Mouse (Mus musculus): ENCODE measurements around the gene Rfxank.

GRCm38 (mm10) chr8:70081976-70082375 is 57.0 kb downstream of the Rfxank start:
- TF ChIP-seq POLR2A (IDR thresholded peaks at IDR 0.05; ENCODE audit: insufficient read length, low read depth), result no peak
- TF ChIP-seq MAX (IDR thresholded peaks at IDR 0.05; ENCODE audit: low read depth), result no peak
- TF ChIP-seq E2F4 (IDR thresholded peaks at IDR 0.05; ENCODE audit: insufficient read depth), result no peak
- TF ChIP-seq POLR2AphosphoS2 (IDR thresholded peaks at IDR 0.05; ENCODE audit: insufficient read length, low read depth), result no peak
- no peak for TF ChIP-seq TCF12 (IDR thresholded peaks at IDR 0.05; ENCODE audit: insufficient read depth, poor library complexity, severe bottlenecking)

All from myocyte (in vitro differentiated cells).